Mouse (Mus musculus) CD4-positive helper T cell, adult 2 months (primary cell): ENCODE data around the gene Hspd1.
"Not testable (repeated sequence)": the region's sequence is repeated elsewhere in the genome, so short reads cannot be mapped to it uniquely, and the experiment has no call there.

Source experiments
- DNase-seq: peaks from one replicate; pipeline ENCODE4 v3.0.0-alpha.2; 2012; ENCODE audit warnings: low read depth, missing footprints, low spot score

Hspd1 gene

DNA sequence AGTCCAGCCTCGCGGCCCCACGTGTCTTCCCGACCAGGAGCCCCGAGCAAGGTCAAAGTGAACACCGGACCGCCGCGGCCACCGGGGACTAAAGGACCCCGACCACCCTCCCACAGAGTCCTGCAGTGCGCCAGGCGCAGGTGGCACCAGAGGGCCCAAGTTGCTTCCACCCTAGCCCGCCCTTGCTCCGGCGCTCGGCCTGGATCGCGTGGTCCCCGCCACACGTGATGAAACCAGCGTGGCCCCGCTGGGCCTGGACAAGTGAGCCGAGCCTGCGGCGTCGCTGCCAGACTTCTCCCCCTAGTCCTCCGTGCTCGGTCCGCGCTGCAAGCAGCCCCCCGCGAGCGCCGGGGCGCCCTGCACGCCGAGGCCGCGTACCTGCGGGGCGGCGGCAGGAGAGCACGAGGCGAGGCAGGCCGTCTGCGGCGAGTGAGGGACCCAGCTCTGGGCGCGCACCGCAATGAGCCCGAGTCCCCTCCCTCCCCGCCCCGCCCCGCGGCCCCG is 590 bp downstream of the Hspd1 start:
- no peak for DNase-seq

DNA sequence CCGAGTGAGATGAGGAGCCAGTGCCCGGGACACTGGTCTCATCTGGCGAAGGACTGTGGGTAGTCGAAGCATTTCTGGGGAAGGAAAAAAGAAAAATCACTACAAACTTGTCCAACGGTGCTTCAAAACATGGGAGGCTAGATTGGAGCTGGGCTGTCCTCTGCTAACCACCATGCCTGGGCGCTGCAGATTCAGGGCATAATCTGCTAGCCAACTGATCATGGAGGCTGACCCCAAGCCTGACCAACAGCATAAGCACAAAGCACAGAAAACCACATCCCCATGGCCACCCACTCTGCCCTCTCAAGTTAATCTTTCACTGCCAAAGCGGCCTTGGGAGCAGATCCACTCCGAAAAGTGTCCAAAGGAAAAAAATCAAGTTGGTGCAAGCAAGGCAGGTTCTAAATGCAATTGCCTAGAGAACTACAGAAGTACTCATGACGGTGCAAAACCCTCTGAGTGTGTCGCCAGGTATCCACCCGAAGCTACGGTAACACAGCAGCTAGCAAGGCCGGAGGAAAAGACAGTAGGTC is 1.1 kb downstream of the Hspd1 start:
- DNase-seq, result no peak

GRCm38 (mm10) chr1:55085781-55086366 is 2.2 kb downstream of the Hspd1 start:
- no peak for DNase-seq

GRCm38 (mm10) chr1:55082106-55082505 is 5.9 kb downstream of the Hspd1 start:
- DNase-seq, result peak; percentile 32

- no peak for DNase-seq
These were observed 8.4 kb downstream of the Hspd1 start for GRCm38 (mm10) chr1:55079677-55080076.

GRCm38 (mm10) chr1:55076849-55077516 is 11.1 kb downstream of the Hspd1 start:
- DNase-seq, result no peak

GRCm38 (mm10) chr1:55076395-55076743 is 11.7 kb downstream of the Hspd1 start:
- no peak for DNase-seq

GRCm38 (mm10) chr1:55075652-55076394 is 12.2 kb downstream of the Hspd1 start:
- DNase-seq, result no peak

- no peak for DNase-seq
These were observed 13.3 kb downstream of the Hspd1 start for GRCm38 (mm10) chr1:55074757-55075156.

DNA sequence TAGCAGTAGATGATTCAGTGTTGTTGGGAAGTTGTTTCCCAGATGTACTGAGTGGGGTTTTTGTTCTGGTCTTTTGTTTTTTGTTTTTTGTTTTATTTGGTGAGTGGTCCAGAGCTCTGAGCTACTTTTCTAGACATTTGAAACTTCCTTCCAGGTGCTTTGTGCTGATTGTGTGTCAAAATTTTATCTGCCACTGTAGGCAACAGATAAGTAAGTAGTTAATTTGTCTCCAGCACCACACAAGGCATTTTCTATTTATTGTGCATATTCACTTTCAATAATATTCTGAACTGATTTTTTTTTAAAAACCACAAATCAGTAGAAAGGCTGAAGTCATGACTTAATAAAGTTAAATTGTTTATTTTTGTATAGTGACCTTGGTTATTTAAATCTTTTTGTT is 15.7 kb downstream of the Hspd1 start:
- DNase-seq, result not testable (repeated sequence)

- no peak for DNase-seq
These were observed 26.3 kb downstream of the Hspd1 start for GRCm38 (mm10) chr1:55061772-55062171.

DNA sequence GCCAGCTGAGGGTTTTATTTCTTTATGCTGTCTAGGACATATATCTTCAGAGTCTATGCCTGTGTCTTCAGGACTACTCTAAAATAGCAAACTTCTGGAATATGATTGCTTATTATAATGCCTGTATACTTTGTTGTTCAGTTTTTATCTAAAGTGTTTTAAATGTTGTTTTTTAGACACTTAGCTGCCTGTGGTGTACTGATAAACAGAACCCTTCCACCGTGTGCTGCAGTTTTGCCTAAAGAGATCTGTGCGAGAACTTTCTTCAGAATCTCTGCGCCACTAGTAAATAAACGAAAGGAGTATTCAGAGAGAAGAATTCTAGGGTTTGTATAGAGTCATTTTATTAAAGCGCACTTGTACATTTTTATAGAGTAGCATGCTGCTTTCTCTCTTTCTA is 26.9 kb downstream of the Hspd1 start:
- no peak for DNase-seq

- not testable (repeated sequence) for DNase-seq
These were observed 29.7 kb downstream of the Hspd1 start for GRCm38 (mm10) chr1:55058383-55058782.

DNA sequence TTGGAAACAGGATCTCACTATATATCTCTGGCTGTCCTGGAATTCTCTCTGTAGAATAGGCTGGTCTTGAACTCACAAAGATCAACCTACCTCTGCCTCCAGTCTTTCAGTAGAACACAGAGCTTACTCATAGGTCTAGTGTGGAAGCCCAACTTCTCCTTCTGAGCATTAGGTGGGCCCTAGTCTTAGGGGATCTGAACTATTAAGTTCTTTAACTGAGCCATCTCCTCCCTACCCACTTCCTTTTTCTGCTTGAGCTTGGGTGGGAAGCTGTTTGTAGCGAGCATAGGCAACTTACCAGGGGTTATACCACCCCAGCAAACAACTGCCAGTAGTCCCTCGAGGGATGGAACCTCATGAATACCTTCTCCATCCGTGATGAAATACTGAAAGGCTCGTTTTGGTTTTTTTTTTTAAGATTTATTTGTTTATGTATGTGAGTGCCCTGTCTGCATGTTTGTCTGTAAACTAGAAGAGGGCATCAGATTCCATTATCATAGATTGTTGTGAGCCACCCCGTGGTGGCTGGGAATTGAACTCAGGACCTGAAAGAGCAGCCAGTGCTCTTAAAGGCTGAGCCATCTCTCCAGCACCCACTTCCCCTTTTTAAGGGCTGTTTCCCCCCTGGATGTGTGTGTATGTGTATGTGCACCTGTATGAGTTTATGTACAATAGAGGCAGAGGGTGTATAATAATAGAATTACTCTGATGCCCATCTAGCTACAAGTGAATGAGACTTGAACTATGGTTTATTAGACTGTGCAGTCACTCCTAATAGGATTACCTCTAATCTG is 32.5 kb downstream of the Hspd1 start:
- no peak for DNase-seq

- no peak for DNase-seq
These were observed 34.4 kb downstream of the Hspd1 start for GRCm38 (mm10) chr1:55053596-55053995.

DNA sequence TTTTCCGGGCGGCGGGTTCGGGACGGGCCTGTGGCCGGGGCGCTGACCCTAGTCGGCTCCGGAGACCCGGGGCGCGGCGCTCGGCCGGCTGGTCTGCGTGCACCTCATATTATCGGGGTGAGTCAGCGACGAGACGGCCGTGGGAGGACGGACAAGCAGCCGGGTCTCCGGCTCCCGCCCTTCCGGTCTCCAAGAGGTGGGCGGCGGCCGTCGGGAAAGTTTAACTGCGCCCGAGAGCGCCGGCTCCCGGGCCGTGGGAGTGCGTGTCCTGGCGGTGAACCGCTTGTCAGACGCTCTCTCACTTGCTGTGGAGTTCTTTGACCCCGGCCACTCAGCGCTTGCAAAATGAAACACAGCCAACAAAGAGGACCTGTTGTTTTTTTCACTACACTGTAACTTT is 35.0 kb downstream of the Hspd1 start:
- DNase-seq, result no peak

DNA sequence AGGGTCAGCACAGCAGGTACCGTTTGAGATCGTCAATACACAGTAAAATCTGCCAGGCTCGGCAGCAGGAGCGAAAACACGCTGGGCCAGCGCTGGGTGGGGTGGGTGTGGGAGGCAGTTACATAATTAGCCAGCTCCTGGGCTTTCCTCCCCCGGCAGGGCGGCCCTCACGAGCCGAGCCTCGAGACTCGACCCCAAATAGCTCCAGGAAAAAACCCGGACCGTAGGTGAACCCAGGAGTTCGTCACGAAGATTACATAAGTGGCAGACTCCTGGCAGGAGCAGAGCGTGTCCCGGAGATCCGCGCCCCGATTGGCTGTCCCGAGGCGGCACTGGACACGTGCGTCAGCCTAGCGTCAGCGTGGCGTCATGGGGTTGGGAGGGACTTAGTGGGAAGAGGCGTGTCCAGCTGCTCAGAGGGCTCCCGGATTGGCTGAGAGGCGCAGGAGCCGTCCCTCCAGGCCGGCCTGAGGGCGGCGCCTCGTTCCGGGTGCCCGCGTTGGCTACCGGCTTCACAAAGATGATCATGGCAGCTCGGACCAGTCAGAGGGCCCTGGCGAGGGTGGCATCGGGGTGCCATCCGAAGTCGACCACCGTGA is 35.6 kb downstream of the Hspd1 start, which contains the start of gene Coq10b:
TSS of gene Coq10b (plus strand) at position 416 of the 599 bp plus-strand sequence.
- DNase-seq, result peak; percentile 98

DNA sequence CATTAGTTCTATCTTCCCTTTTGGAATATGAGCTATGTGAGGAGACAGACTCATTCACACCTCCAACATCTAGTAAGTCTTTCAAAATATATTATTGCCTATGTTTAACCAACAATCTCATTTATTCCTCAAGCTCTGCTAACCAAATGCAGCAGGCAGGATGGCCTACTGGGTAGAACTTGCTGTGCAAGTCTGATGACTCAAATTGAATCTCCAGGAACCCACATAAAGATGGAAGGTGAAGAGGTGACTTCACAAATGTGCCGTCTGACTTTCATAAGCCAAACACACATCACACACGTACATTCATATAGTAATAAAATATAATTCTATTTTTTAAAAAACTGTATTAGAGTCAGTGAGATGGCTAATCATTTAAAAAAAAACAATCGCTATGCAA is 36.4 kb downstream of the Hspd1 start:
- DNase-seq, result peak; percentile 59

DNA sequence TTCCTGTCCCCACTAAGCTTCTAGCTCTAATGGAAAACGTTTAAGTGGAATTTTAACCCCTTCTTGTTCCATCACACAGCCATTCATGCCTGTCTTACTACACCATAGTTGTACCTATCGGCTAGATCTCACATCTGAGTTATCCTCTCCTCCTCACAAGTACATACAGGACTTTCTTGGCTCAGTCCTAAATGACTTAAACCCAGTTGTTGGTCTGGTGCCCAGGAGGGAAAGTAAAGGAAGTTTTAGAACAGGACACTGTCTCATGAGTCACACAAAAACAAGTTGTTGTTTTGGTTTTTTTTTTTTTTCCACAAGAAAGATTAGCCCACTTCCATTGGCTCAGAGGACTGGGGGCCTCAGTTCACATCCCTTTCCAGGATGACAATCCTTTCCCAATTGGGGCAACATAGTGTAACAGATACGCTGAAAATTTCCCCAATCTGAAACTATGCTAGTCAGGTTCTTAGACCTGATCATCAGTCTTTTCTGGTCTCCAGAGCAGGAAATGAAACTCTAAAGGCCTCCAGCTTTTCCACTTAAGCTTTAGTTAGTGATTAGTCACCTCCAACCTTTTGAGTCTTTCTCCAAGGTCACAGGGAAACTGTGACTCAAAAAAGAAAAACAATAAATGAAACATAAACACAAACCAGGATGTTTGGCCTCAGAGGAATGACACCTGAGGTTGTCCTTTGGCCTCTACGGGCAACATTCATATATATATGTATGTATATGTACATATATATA is 39.0 kb downstream of the Hspd1 start:
- peak; percentile 47 for DNase-seq

DNA sequence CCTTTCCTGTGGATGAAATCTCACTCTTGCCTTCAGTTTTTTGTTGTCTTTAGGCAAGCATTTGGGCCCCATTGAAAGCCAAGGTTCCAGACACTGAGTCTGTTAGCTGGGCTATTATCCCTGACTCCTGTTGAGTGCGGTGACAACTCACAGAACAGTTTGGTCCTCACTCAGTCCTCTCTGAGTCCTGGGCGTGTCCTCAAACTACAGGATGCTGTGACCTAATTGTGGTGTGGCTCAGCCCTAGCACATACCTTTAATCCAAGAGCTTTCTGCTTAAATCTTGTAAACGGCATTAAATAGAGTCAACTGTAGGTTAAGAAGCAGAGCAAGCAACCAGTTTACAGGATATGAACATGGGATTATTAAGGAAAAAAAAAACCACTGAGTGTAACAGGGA is 44.9 kb downstream of the Hspd1 start:
- peak; percentile 58 for DNase-seq
